Mouse (Mus musculus) CD4-positive, CD25-positive, alpha-beta regulatory T cell, adult 4 months (primary cell): ENCODE measurements at regions not wholly inside any gene's neighbourhood (a gene's known extent, or its start where the extent isn't known, plus 50 kb on each side); places are given as distances from the start of the nearest gene placed in this dataset.

Source experiments
- ATAC-seq: one replicate; pipeline ENCODE4 v1.8.0; 2017

- ATAC-seq: no peak
These were observed 161.7 kb upstream of the Phactr1 start for GRCm38 (mm10) chr13:42518686-42519085.

- no peak for ATAC-seq
These were observed 157.9 kb upstream of the Phactr1 start for GRCm38 (mm10) chr13:42522553-42522952.

GRCm38 (mm10) chr13:42526163-42526562 is 154.3 kb upstream of the Phactr1 start:
- no peak for ATAC-seq

- ATAC-seq: no peak
These were observed 153.5 kb upstream of the Phactr1 start for GRCm38 (mm10) chr13:42526966-42527365.

GRCm38 (mm10) chr13:42528169-42528568 is 152.3 kb upstream of the Phactr1 start:
- ATAC-seq: no peak

- ATAC-seq: no peak
These were observed 143.8 kb upstream of the Phactr1 start for GRCm38 (mm10) chr13:42536501-42537210.

GRCm38 (mm10) chr13:42538046-42538445 is 142.4 kb upstream of the Phactr1 start:
- ATAC-seq: no peak

GRCm38 (mm10) chr13:42544536-42545094 is 135.8 kb upstream of the Phactr1 start:
- no peak for ATAC-seq

- no peak for ATAC-seq
These were observed 134.0 kb upstream of the Phactr1 start for GRCm38 (mm10) chr13:42546389-42546788.

GRCm38 (mm10) chr13:42546851-42547250 is 133.6 kb upstream of the Phactr1 start:
- no peak for ATAC-seq

- no peak for ATAC-seq
These were observed 131.3 kb upstream of the Phactr1 start for GRCm38 (mm10) chr13:42549021-42549559.

- ATAC-seq: no peak
These were observed 125.5 kb upstream of the Phactr1 start for GRCm38 (mm10) chr13:42554961-42555360.

GRCm38 (mm10) chr13:42558526-42558925 is 121.9 kb upstream of the Phactr1 start:
- ATAC-seq: no peak

GRCm38 (mm10) chr13:42561446-42561845 is 119.0 kb upstream of the Phactr1 start:
- ATAC-seq: no peak

- ATAC-seq: no peak
These were observed 114.9 kb upstream of the Phactr1 start for GRCm38 (mm10) chr13:42565291-42566058.

- no peak for ATAC-seq
These were observed 109.6 kb upstream of the Phactr1 start for GRCm38 (mm10) chr13:42570600-42571348.

- no peak for ATAC-seq
These were observed 106.2 kb upstream of the Phactr1 start for GRCm38 (mm10) chr13:42574189-42574588.

- ATAC-seq: no peak
These were observed 104.5 kb upstream of the Phactr1 start for GRCm38 (mm10) chr13:42575725-42576426.

- ATAC-seq: no peak
These were observed 101.0 kb upstream of the Phactr1 start for GRCm38 (mm10) chr13:42579471-42579870.

- no peak for ATAC-seq
These were observed 91.3 kb upstream of the Phactr1 start for GRCm38 (mm10) chr13:42589136-42589535.

GRCm38 (mm10) chr13:42589607-42590006 is 90.8 kb upstream of the Phactr1 start:
- ATAC-seq: no peak

GRCm38 (mm10) chr13:42590415-42590814 is 90.0 kb upstream of the Phactr1 start:
- no peak for ATAC-seq
